Mouse (Mus musculus) hindbrain, postnatal 0 days (tissue): Measurements from ENCODE around the gene Pdia4. TPM values are rescaled to one million over a fixed set of nuclear protein-coding genes. Genes with fewer than 3 reads are reported as not detected.
A peak's percentile ranks its signal among the peaks of the same experiment; 100 is the strongest.

ENCODE experiments used
- ATAC-seq: fragments of 200-750 bp; cut with Nextera tagmentation; 2 replicates; pipeline ENCODE4 v1.8.0; 2017; ENCODE audit warnings: mild to moderate bottlenecking, moderate TSS enrichment, moderate library complexity
- DNase-seq: peaks from one replicate; pipeline ENCODE4 v3.0.0-alpha.2; 2015; ENCODE audit warnings: low spot score
- H3K27ac ChIP-seq: fragments of 300-500 bp; sonication (generic); 2 replicates; pipeline ENCODE4 v1.5.1; 2014; ENCODE audit warnings: mild to moderate bottlenecking
- H3K27me3 ChIP-seq: fragments of 300-500 bp; sonication (generic); 2 replicates; pipeline ENCODE4 v1.6.1; 2014; ENCODE audit warnings: low read length, mixed read lengths; ENCODE audit not compliant: insufficient read depth
- H3K36me3 ChIP-seq: fragments of 300-500 bp; sonication (generic); 2 replicates; pipeline ENCODE4 v1.6.1; 2014; ENCODE audit warnings: low read length, mixed read lengths; ENCODE audit not compliant: insufficient read depth
- H3K4me1 ChIP-seq: fragments of 300-500 bp; sonication (generic); 2 replicates; pipeline ENCODE4 v1.6.1; 2014; ENCODE audit warnings: antibody characterized with exemption, low read length, mixed read lengths; ENCODE audit not compliant: insufficient read depth
- H3K4me2 ChIP-seq: fragments of 300-500 bp; sonication (generic); 2 replicates; pipeline ENCODE4 v1.6.1; 2014; ENCODE audit warnings: low read depth, mild to moderate bottlenecking, low read length, moderate library complexity, mixed read lengths
- H3K4me3 ChIP-seq: fragments of 300-500 bp; sonication (generic); 2 replicates; pipeline ENCODE4 v1.5.1; 2014; ENCODE audit warnings: low read length
- H3K9ac ChIP-seq: fragments of 300-500 bp; sonication (generic); replicated peaks from 2 replicates; pipeline ENCODE4 v1.6.1; 2014; ENCODE audit warnings: mild to moderate bottlenecking, low read length, moderate library complexity, mixed read lengths
- H3K9me3 ChIP-seq: fragments of 300-500 bp; sonication (generic); 2 replicates; pipeline ENCODE4 v1.6.1; 2016; ENCODE audit warnings: low read length, mixed read lengths
- CTCF ChIP-seq: IDR thresholded peaks from 2 replicates; pipeline ENCODE4 v1.5.1; 2016; ENCODE audit warnings: antibody characterized with exemption, control low read depth, low read depth
- WGBS: fragments of 180-500 bp; shearing (Covaris S2); extraction: QIAGEN DNeasy Blood & Tissue Kit; methylation state at CpG from one replicate; pipeline ENCODE4 v1.1.7; 2014; 5-methylcytosine and 5-hydroxymethylcytosine counted together
- polyA plus RNA-seq: library from polyadenylated mRNA; unstranded; fragments of >200 nt; fragmentation: Nextera tagmentation; extraction: Ambion mirVana; gene quantifications from 2 replicates; pipeline ENCODE4 v1.2.1, GENCODE M21; 2015
- total RNA-seq: library from RNA; depleted of rRNA; stranded (reverse); fragments of >200 nt; gene quantifications from 2 replicates; pipeline ENCODE4 v1.2.3, GENCODE M21; 2014

Pdia4 gene
- total and polyA plus RNA-seq, 2 experiments from 2014 or later, result 75.0 to 90.0 TPM

- WGBS, result 71% methylated on average over 2 of the region's 2 CpGs
- Histone ChIP-seq H3K4me2 (no peak overlapping the region), H3K9ac (no peak overlapping the region)
Observed at GRCm38 (mm10) chr6:47837630-47838029, 24.4 kb upstream of the Pdia4 start.

DNA sequence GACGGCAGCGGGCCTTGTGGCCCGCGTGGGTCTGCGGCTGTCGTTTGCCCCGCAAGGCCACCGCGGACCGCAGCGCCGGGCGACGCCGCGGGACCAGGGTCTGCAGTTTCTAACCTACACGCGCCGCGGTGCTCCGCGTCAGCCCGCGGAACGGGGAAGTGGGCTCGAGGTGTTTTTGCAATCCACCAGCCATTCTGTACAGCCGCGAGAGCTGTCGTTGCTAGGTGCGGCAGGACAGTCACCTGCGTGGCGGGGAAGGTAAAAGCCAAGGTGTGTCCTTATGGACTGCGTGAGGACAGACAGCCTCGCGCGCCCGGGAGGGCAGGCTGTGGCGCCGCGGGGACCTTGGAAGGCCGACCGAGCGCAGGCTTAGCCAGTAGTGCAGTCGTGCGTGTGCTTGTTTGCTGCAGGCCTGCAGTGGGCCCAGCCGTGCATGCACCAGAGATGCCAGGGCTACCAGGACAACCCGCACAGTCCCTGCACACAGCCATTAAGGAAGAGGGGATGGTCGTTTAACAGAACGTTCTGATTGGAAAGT is 22.8 kb upstream of the Pdia4 start:
- Histone ChIP-seq H3K9me3 (no peaks in the 10 kb centered on the region), H3K27me3 (no peaks in the 10 kb centered on the region), H3K36me3 (0 out of 2 replicates have a peak, but pooled peaks cover 6% of the 10 kb centered on the region), H3K27ac (peak overlapping the region; percentile 99), H3K4me2 (peak overlapping the region; percentile 80), H3K4me1 (peaks cover 8% of the 10 kb centered on the region), H3K9ac (peak overlapping the region; percentile 98), H3K4me3 (peak overlapping the region; percentile 92)
- TF ChIP-seq CTCF, result no peak
- WGBS, result under 1% methylated on average over 49 of the region's 49 CpGs
- DNase-seq, result peak; percentile 78
- peak; percentile 83 for ATAC-seq

More at GRCm38 (mm10) chr6:47837630-47838029, 24.4 kb upstream of the Pdia4 start:
- H3K36me3 ChIP-seq, result 0 out of 2 replicates have a peak, but pooled peaks cover 6% of the 10 kb centered on the region
- TF ChIP-seq CTCF, result no peak
- ATAC-seq, result no peak
- H3K9me3 ChIP-seq, result no peaks in the 10 kb centered on the region
- no peak overlapping the region for H3K4me3 ChIP-seq
- H3K27ac ChIP-seq, result no peak overlapping the region
- DNase-seq, result no peak
- H3K4me1 ChIP-seq, result peaks cover 8% of the 10 kb centered on the region
- H3K27me3 ChIP-seq, result no peaks in the 10 kb centered on the region

DNA sequence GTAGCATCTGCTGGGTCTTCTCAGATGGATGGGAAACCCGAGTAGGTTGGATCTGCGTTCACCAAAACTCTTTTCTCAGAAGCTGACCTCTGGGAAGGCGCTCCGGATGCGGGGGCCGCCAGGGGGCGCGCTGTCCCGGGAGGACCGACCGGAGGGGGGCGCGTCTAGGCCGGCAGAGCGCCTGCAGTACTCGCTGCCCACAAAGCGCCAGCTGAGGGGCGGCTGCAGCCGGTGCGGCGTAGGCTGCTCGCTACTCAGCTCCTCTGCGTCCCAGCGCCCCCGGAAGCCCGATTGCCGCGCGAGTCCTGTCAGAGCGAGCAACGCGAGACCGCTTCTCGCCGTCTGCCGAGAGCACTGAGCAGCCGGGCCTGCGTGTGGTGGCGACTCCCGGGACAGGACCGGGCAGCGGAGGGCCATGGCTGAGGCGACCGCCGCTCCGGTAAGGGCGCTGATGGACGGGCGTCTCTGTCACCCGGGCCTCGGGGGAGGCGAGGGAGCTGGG is 22.3 kb upstream of the Pdia4 start, which contains the start of gene Zfp398:
Zfp398 (plus strand) TSS at position 180 of the 502 bp plus-strand sequence.
- peak within 1 kb of the TSS; percentile 92 for H3K4me3 ChIP-seq
- peak within 1 kb of the TSS; percentile 98 for H3K9ac ChIP-seq
- peak within 1 kb of the TSS; percentile 99 for H3K27ac ChIP-seq
- TF ChIP-seq CTCF, result peak; percentile 83
- peak; percentile 96 for ATAC-seq
- no peaks in the 10 kb centered on the region for H3K9me3 ChIP-seq
- WGBS, result under 1% methylated on average over 50 of the region's 52 CpGs
- H3K36me3 ChIP-seq, result 0 out of 2 replicates have a peak, but pooled peaks cover 4% of the 10 kb centered on the region
- no peaks in the 10 kb centered on the region for H3K27me3 ChIP-seq
- peak within 1 kb of the TSS; percentile 80 for H3K4me2 ChIP-seq
- DNase-seq, result peak; percentile 96
- H3K4me1 ChIP-seq, result peaks cover 11% of the 10 kb centered on the region

DNA sequence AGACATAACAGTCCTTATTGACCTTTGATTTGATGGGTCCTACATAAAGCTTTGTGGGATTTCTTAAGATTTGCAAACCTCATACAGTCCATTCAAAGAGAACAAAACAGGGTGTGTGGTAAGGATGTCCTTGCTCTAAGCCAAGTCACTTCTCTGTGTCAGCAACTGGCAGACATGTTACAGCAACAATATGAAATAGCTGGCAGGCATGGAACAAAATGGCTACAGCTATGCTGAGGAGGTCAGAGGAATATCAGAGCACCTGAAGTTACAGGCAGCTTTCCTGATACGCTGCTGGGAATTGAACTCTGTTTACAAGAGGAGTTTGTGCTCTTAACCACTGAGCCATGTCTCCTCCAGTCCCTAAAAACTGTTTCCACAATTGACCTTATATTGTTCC is 19.0 kb upstream of the Pdia4 start:
- ATAC-seq (no peak), DNase-seq (no peak)
- H3K4me3 ChIP-seq, result no peak overlapping the region
- peaks cover 4% of the 10 kb centered on the region; the same call in 1 of the 2 replicates for H3K4me1 ChIP-seq
- H3K9ac ChIP-seq, result no peak overlapping the region
- no peaks in the 10 kb centered on the region for H3K9me3 ChIP-seq
- TF ChIP-seq CTCF, result no peak
- WGBS, result 93% methylated on average over 1 of the region's 1 CpGs
- H3K4me2 ChIP-seq, result no peak overlapping the region
- no peaks in the 10 kb centered on the region for H3K36me3 ChIP-seq
- no peaks in the 10 kb centered on the region for H3K27me3 ChIP-seq
- no peak overlapping the region for H3K27ac ChIP-seq

DNA sequence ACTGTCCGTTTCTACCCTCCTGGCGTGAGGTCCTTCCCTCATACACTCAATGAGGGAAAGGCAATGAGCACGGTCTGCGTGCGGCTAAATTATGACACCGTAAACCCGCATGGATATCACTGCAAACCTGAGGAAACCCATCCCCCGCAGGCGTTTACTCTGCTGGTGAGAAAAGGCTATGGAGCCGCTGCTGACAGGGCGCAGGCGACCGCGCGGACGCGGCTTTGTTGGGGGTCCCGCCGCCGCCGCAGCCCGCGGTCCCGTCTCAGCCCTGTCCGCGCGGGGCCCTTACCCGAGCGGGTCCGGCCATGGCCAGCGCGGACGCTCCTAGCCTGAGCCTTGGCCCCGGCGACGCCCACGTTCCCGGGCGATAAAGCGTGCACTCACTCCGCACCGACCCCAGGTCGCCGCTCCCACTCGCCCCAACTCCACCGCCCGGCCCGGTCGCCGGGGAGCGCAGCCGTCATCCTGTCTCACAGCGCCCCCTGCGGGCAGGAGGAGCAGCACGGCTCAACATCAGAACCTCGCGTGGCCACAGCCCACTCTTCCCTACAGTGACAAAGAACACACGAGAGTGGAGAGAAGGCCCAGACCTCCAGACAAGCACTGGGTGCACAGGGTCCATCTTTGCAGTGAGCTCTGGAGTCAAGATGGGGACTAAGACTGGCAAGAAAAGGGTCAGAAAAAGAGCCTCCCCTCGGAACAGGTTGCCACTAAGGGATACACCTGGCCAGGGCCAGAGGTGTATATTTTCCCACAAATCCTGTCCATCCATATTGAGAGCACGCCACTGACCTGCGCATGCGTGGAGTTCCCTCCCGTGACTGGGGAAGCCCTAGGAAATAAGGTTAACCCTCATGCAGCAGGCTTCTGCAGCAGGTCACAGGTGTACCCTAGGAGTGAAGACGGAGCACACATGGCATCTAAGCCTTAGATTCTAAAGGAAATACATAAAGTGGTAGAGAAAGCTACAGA is 17.2 kb upstream of the Pdia4 start, which contains the start of gene Zfp786:
Zfp786 (minus strand) TSS at position 764 of the 975 bp plus-strand sequence.
- H3K9ac ChIP-seq, result peak within 1 kb of the TSS; percentile 91
- peak within 1 kb of the TSS; percentile 61 for H3K4me2 ChIP-seq
- H3K27ac ChIP-seq, result peak within 1 kb of the TSS; percentile 97
- H3K9me3 ChIP-seq, result no peaks in the 10 kb centered on the region
- ATAC-seq (peak; percentile 96), DNase-seq (peak; percentile 96)
- no peaks in the 10 kb centered on the region for H3K36me3 ChIP-seq
- H3K27me3 ChIP-seq, result no peaks in the 10 kb centered on the region
- H3K4me1 ChIP-seq, result peaks cover 4% of the 10 kb centered on the region; the same call in 1 of the 2 replicates
- TF ChIP-seq CTCF, result peak; percentile 89
- peak within 1 kb of the TSS; percentile 85 for H3K4me3 ChIP-seq
- WGBS, result 1% methylated on average over 64 of the region's 64 CpGs

- H3K27ac ChIP-seq, result 0 out of 2 replicates have a peak overlapping the region, but pooled peaks have one; percentile 97
- WGBS, result 15% methylated on average over 1 of the region's 1 CpGs
- H3K4me3 ChIP-seq, result peak overlapping the region; percentile 85; the same call in 1 of the 2 replicates
- H3K4me1 ChIP-seq, result peaks cover 4% of the 10 kb centered on the region; the same call in 1 of the 2 replicates
- H3K27me3 ChIP-seq, result no peaks in the 10 kb centered on the region
- TF ChIP-seq CTCF, result peak; percentile 72
- H3K9ac ChIP-seq, result no peak overlapping the region
- peak overlapping the region; percentile 61 for H3K4me2 ChIP-seq
- ATAC-seq, result no peak
- peak; percentile 60 for DNase-seq
- H3K9me3 ChIP-seq, result no peaks in the 10 kb centered on the region
- H3K36me3 ChIP-seq, result peaks cover 9% of the 10 kb centered on the region; the same call in 1 of the 2 replicates
Observed at GRCm38 (mm10) chr6:47828950-47829349, 15.7 kb upstream of the Pdia4 start.
